Mouse (Mus musculus) spleen, postnatal 0 days (tissue): ENCODE data around the gene Olfr993. TPM values are rescaled to one million over a fixed set of nuclear protein-coding genes. Genes with fewer than 3 reads are reported as not detected.

ENCODE experiments used
- polyA plus RNA-seq: library from polyadenylated mRNA; unstranded; fragments of >200 nt; fragmentation: Nextera tagmentation; extraction: Ambion mirVana; gene quantifications from 2 replicates; pipeline ENCODE4 v1.2.1, GENCODE M21; 2015

The Olfr993 gene
- not detected in 2 replicates for polyA plus RNA-seq

DNA sequence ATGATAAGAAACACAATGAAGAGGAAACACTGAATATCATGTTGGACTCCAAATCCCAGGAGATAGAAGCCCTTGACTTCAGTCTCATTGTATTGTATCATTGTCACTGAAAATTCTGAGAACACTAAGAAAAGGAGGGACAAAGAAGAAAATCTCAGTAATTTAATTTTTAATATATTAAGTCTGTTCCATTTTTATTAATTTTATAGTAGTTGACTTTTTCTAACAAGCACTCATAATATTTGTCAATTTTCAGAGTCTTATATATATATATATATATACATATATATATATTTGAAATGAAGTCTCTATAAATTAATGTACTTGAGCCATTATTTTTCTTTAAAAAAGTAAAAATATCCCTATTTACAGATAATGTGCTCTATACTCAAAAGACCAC, at the start of gene Olfr993:
TSS of gene Olfr993 (minus strand) at position 101 of the 400 bp plus-strand sequence.

GRCm38 (mm10) chr2:85443539-85443938, 28.9 kb upstream of the Olfr993 start, which contains the start of gene Olfr995:
TSS of gene Olfr995 (minus strand) at chr2:85443639.

DNA sequence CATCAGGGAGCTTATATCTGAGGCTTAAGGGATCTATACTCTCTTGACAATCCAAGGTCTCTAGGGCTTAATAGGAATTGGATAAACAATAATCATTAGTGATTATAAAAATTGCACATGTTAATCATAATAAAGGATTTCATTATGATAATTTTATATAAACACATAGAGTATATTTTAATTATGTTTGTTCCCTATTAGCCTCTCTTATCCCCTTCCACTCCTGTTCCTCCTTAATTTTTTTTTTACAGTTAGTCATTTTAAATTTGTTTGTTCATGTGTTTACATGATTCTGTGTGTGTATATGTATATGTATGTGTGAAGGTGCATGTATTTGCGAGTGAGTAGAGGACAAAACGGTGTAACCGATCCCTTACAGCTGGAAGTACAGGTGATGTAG, 21.7 kb upstream of the Olfr993 start, which contains the start of gene Olfr994:
TSS of gene Olfr994 (minus strand) at position 101 of the 400 bp plus-strand sequence.

GRCm38 (mm10) chr2:85409369-85409768, 5.3 kb downstream of the Olfr993 start, which contains the start of gene Olfr992:
TSS of gene Olfr992 (minus strand) at chr2:85409469.

Other genes starting within 250 kb of the Olfr993 start
- gene Lrrc55, start 217.7 kb downstream of the Olfr993 start, polyA plus RNA-seq, result 0.08 and 0.12 TPM in 2 replicates
- gene Olfr987, start 75.6 kb downstream of the Olfr993 start, polyA plus RNA-seq, result not detected in 2 replicates
- not detected in 2 replicates for gene Olfr988, start 51.6 kb downstream of the Olfr993 start, polyA plus RNA-seq
- gene Olfr992, start 5.4 kb downstream of the Olfr993 start, polyA plus RNA-seq, result not detected in 2 replicates
- not detected in 2 replicates for gene Olfr994, start 21.6 kb upstream of the Olfr993 start, polyA plus RNA-seq
- gene Olfr995, start 28.8 kb upstream of the Olfr993 start, polyA plus RNA-seq, result not detected in 2 replicates
- gene 4833423E24Rik, start 104.1 kb upstream of the Olfr993 start, polyA plus RNA-seq, result 0.05 TPM in 1 of 2 replicates, not detected in the other
- not detected in 2 replicates for gene Olfr996, start 164.3 kb upstream of the Olfr993 start, polyA plus RNA-seq
- gene Olfr998, start 174.1 kb upstream of the Olfr993 start, polyA plus RNA-seq, result not detected in 2 replicates
- not detected in 2 replicates for gene Olfr1000, start 197.0 kb upstream of the Olfr993 start, polyA plus RNA-seq
- not detected in 2 replicates for gene Olfr1002, start 235.8 kb upstream of the Olfr993 start, polyA plus RNA-seq
- gene Olfr154, start 249.6 kb upstream of the Olfr993 start, polyA plus RNA-seq, result not detected in 2 replicates